Mouse (Mus musculus): ENCODE data around the gene Ncmap.

DNA sequence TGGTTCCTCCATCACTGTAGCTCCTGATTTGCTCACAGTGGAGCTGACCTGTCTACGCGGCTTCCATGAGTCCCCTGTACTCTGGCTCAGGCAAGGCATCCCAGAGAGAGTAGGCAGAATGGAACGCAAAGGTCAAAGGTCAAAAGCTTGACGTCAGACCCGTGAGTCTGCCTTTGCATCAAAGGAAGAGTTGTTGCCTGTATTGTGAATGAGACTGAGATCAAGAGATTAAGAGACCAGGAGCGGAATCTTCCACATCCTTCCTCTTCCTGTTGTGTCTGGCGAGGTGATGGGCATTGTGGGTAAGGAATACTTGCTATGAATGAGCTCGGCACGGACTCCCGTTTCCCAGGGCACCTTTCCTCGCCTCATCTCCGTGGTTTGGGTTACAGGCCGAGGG, 38.3 kb upstream of the Ncmap start:
- TF ChIP-seq CTCF (IDR thresholded peaks at IDR 0.05; ENCODE audit: low read depth) (no peak), EP300 (IDR thresholded peaks at IDR 0.05; ENCODE audit: low read depth) (no peak)
